Mouse (Mus musculus) MEL-GATA-1-ER (cell line): ENCODE results near the gene Atf3.

Experiments
- DNase-seq: peaks from one replicate; pipeline ENCODE4 v3.0.0-alpha.2; 2012; ENCODE audit warnings: low read depth; ENCODE audit errors: extremely low read depth

The Atf3 gene

DNA sequence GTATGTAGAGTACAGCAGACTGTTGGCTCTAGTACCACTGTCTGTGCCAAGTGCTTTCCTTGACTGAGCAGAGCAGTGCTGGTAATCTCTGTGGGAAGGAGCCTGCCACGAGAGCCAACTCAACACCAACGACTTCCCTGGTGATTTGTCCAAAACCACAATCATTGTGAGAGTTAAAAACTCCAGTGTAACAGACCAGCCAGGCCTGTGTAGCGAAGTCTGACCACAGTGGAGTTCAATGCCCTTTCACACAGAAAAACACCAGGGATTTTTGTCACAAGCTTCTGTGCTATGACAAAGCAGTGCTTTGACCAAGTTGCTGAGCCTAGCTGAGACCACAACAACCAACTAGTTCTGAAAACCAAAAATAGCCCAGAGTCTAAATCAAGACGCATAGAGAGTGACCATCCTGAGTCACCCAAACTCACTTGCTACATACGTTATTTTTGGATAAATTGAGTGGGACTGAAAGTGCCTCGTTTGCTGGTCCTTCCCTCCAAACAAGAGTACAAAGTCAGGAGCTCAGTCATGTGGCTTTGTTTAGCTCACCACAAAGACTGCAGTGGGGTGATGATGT is 12.6 kb upstream of the Atf3 start:
- no peak for DNase-seq

DNA sequence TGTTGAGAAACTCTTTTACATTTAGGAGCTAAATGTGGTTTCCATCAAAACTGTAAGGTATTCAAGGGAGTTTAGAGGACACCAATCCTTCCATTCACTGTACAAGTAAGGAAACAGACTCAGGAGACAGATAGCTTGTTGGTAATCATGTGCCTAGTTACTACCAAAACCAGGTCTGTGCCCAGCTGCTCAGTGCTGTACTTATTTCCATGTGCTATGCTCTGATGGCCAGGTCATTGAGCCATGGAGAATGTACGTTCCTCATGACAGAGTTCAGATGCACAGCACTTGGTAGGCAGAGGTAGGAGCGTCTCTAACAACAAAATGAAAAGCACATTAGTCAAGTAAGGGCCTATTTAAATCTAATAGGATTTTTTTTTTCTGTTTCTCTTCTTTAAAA is 8.7 kb upstream of the Atf3 start:
- no peak for DNase-seq

DNA sequence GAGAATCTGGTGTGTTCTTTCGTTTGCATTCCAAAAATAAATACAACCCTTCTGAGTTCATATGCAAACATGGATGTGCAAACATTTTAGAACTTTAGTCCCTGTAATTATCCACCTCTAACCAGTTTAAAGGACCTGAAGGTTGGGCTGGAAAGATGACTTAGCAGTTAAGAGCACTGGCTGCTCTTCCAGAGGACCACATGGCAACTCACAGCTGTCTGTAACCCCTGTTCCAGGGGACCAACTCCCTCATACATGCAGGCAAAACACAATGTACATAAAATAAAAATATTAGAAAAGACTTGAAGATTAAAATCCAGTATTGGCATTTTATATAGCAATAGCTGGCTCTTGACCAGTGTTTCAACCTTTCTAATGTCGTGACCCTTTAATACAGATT is 7.9 kb upstream of the Atf3 start:
- DNase-seq = no peak

DNA sequence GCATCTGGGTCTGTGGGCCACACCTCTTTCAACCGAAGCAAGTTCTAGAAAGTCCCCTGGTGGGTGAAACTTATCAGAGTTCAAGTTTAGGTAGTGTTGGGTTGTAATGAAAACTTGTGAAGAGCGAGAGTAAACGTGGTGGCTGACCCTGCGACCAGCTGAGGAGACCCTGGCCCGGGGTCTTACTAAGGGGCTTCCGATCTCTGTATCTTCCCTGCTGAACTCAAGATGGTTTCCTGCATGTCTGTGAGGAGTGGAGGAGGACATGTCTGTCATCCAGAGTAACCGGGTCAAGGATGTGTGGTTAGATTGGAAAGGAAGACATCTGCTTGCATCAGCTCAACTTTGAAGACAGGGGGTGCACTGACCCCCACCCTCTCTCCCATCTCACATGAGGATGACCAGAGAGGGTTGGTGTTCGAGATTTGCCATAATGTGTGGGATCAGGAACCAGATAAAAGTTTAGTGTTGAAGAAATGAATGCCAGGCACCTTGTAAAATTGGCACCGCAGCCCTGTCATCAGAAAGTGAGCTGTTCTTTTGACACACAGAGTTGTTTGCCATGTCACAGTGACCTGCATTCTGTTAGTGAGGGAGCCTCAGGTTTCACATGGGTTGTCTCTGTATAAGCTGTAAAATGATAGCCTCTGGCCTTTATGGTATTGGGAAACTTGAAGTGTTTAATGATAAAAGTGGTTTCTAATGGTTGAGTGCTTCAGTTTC is 7.3 kb upstream of the Atf3 start:
- peak; percentile 33 for DNase-seq

DNA sequence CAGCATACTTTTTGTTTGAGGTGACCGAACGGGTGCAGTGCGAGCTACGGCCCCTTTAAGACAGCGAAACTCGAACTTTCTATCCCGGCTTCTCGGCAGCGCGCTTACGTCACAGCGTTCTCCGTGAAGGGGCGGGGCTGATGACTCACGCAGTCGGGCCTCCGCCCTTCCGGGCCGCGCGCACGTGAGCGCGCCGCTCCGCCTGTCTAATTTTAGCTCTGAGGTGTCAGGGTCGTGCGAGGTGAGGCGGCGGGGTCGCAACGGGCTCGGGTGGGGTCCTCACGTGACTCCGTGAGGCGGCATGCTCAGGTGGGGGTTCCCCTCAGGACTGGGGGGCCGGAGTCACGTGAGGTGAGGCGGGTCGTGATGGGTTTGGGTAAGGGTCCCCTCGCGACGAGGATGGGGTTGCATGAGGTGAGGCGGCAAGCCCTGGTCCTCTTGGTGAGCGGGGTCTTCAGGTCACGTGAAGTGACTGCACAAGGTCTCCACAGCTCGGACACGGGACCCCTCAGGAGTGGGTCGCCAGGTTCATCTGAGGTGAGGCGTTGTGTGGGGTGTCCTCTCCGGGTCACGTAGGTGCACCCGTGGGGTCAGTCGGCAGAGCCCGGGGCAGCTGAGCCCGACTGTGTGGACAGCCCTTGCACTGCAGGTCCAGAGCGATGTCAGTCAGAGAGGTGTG is 6.6 kb upstream of the Atf3 start:
- DNase-seq = peak; percentile 75

DNA sequence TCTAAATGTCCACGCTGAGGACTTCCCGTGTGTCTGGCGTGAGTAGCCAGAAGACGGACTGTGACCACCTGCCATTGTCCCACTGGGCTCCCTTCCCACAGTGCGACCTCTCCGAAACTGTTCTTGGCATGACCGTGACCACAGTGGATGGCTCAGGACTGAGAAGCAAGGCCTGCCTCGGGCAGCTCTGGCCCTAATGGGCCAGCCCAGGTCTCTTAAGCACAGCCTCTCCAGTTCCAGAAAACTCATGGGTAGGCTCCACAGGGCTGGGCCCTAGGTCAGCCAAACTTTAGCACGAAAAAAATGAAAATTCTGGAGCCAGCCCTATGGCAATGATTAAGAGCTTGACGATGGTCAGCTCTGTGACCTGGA is 6.1 kb upstream of the Atf3 start:
- DNase-seq = no peak

DNA sequence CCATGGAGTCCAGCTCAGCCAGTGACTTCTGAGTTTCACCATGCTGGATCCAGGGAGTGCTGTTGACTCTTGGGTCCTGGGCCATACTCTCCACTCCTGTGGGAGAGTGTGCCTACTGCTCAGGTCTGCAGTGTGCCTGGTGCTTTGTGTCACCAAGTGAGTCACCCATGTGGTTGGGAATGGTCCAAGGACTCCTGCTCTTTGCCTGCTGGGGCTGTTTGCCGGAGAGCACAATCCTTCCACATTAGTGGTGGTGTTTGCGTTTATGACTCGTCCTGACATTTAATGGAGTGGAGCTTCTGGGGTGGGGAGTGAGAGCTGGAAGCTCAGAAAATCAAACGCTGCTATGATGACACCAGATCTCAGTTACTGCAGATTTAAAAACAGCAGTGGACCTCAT is 4.2 kb upstream of the Atf3 start:
- no peak for DNase-seq

DNA sequence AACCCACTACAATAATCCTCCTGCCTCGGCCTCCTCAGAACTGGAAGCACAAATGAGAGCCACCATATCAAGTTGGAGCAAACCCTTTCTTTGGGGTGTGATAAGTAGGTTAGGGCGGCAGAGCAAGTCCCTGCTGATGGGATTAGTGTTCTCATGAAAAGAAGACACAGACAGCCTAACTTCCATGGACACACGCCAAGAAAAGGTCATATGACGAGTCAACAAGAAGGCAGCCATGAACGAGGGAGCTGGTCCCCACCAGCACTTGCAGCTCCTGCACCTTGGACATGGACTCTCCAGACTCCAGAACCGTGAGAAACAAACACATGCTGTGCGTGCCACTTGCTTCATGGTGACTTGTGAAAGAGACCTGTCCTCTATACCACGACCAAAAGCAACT is 2.7 kb upstream of the Atf3 start:
- DNase-seq = no peak

DNA sequence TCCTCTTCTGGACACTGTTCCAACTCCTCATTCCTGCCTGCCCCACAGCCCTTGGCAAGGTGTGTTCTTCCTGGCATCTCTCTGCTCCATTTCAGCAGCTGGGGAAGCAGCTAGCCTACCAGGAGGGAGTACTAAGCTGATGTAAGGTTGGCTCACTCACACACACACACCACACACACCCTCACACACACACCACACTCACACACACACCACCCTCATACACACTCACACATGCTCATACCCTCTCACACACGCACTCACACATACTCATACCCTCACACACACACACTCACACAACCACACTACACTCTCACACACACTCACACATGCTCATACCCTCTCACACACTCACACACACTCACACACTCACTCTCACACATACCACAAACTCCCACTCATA is 1.9 kb upstream of the Atf3 start:
- DNase-seq = no peak

DNA sequence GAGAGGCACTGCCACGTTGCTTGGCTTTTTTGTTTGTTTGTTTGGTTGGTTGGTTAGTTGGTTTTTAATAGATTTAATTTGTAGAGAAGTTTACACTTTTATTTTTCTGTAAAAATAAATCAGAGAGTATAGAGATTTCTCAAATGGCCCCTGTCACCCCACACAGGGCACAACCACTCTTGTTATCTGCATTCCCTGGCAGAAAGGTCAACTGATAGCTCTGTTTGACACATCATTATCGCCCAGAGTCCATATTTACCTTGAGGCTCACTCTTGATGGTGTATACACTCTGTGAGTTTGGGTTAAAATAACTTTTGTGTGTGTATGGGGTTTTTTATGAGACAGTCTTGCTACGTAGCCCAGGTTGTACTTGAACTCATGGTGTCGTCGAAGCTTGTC is 744 bp upstream of the Atf3 start:
- no peak for DNase-seq

DNA sequence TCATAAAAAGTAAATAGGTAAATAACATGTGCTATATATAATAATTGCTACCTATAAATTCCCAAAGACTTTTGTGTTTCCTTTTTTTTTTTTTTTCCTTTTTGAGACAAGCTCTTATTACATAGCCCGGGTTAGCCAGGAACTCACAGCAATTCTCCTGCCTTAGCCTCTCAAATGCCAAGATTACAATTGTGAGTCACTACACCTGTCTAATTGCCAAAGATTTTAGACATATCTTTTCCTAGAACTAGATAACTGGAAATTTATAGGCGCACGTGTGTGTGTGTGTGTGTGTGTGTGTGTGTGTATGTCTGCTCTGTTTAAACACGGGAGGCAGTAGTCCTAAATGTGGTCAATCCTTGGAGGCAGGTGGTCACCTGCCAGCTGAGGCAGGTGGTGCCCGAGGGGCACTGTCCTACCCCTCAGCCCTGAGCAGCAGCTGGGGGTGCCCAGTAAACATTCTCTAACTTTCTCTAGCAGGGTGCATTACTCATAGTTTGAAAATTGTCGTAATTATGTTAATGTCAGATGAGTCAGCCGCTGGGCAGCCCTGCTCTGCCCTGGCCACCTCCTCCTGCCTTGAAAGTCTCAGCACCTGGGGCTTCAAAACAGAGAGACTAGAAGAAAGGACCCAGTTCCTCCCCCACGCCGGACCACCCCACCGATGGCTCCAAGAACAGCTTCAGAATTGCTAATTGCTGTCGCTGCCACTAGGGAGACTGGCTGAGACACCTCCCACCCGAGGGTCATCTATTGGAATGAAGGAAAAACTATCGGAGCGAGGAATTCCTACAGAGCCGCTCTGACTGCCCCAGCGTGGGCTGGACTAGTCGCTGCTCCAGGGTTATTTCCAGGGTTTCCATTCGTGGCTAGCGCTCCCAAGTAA is 1.8 kb downstream of the Atf3 start:
- DNase-seq = no peak

DNA sequence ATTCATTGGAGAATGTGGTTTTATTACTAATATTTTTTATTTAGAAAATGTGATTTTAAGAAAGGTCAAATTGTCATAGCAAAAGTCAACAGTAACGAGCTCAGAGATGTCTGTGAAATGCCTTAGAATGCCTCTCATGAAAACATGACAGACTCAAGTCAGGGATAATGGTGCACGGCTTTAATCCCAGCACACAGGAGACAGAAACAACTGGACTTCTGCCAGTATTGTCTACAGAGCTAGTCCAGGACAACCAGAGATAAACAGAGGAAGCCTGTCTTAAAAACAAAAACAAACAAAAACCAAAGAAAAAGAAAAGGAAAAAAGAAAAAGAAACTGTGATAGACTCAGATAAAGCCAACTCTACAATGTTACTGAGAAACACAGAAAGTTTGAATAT is 6.7 kb downstream of the Atf3 start:
- DNase-seq = no peak

DNA sequence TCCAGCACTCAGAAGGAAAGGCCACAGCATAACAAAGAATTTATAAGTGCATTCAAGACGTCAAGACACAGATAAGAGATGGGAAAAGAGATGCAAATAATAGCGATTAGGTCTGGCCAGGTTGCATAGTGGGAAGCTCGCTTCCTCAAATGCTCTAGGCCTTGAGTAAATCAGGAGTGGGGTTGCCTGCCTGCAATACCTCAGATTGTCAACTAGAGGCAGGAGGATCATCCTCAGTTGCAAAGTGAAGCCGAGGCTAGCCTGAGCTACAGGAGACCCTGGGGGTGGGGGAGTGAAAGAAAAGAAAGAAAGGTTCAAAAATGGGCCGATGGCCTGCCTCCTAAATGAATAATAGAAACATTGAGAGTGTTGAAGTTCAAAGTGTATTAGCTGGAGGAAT is 12.0 kb downstream of the Atf3 start:
- DNase-seq = no peak

DNA sequence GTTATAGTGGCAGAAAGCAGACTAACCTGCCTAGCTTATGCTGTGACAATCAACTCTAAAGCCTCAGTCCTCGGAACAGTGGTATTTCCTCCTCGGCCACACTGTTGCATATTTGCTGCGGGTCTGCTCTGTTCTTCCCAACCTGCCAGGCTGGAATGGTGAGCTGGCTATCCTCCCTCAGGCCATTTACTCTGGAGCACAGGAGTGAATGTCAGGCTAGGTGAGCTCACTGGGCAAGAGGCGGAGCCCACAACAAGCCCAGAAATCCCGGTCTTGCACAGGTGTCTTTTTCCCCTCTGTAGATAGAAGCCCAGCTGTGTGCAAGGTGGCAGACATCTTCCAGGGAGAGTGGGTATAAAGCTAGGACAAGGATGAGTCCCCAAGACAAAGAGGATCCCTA is 13.0 kb downstream of the Atf3 start:
- no peak for DNase-seq

DNA sequence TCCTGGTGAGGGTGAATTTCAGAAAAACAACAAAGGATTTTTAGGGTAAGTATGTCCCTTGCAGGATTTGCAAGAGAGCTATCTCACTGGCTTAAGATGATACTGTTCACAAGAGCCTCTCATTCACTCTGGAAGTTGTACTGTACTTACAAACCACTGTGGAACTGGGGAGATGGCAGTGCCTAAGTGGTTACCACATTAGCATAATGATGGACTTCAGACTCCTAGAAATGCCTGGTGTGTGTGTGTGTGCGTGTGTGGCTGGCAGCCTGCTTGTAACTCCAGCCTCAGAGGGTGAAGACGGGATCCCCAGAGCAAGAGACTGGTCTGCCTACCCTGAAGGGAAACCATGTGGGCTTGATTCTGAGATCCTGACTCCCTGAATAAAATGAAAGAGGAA is 14.3 kb downstream of the Atf3 start:
- DNase-seq = no peak

DNA sequence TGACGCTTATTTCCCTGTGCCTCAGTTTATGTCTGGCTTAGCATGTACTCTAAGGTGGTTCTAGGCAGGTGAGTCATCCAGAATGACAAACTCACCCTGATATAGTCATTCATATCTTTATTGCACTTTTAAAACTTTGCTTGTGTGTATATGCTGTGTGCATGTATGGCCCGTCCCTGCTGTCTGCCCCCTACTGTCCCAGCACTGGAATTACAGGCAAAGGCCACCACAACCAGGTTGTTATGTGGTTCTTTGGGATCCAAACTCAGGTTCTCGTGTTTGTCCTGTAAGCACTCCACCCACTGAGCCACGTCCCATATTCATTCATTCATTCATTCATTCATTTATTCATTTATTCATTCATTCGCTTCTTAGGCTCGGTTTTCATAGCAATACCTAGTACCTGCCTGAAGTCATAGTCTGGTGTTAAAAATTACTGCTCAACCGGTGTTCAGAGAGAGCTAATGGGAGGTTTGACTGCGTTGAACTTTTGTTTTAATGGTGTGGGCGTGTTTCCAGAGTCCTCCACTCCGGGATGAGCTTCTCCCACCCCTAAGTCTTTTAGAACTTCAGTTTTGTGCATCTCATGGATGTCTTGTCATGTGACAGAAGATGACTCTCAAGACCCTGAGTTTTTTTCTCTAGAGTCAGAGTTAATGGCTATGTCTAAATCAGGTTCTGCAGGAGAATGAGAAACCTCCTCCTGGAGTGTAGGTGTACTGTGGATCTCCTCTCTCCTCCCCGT is 15.5 kb downstream of the Atf3 start:
- DNase-seq = no peak

DNA sequence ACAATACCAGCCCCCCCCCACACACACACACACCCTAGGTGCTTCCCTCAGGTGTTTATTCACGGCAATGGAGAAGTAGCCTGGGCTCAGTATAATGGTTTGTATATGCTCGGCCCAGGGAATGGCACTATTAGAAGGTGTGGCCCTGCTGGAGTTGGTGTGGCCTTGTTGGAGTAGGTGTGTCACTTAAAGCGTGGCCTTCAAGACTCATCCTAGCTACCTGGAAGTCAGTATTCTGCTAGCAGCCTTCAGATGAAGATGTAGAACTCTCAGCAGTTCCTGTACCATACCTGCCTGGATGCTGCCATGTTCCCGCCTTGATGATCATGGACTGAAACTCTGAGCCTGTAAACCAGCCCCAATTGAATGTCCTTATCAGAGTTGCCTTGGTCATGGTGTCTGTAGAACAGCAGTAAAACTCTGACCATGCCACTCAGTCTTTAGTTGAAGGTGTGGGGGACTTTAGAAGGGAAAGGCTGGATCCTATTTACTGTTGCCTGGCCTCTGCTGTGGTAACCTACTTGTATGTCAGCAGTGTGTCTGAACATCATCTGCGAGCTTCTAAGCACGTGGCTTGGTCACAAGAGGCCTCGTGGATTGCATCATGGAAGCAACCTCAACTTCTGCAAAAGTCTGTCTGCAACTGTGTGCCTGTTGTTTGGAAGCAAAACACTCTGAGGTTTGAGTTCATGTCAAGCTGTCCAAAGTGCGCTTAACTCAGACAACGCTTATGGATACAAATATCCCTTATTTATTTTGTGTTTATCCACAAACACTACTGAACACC is 16.8 kb downstream of the Atf3 start:
- DNase-seq = no peak

DNA sequence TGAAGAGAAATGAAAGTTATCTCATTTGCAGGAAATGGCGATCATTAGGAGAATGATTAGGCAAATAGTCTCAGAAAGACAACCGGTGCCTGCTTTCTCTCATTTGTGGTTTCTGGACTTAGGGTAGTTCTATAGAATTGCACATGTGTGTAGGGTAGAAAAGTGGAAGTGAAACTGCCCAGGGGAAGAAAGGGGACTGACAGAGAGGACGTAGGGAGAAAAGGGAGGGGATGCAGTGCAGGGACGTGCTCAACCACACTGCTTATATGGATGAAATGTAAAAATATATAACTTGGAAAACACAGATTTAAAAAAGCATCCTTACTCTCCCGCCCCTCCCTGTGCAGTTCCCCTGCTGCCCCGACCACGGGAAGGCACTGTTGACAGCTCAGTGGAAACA is 19.9 kb downstream of the Atf3 start:
- DNase-seq = no peak

DNA sequence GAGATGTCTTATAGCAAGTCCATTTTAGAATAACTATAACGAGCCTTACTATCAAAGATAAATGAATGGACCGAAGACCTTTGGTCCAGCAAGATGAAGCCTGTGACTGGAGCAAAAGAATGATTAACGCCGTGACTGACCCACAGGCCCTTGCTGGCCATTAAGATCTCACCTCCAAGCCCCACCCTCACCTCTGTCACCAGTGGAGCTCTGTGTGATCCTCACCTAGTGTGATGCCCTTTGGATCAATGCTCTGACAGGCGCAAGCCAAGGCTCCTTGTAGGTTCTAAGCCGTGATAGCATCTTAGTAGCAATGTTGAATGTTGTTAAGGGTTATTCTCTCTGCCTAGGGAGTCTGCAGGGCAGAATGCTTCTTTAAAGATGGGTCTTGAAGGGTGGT is 21.8 kb downstream of the Atf3 start:
- DNase-seq = no peak

DNA sequence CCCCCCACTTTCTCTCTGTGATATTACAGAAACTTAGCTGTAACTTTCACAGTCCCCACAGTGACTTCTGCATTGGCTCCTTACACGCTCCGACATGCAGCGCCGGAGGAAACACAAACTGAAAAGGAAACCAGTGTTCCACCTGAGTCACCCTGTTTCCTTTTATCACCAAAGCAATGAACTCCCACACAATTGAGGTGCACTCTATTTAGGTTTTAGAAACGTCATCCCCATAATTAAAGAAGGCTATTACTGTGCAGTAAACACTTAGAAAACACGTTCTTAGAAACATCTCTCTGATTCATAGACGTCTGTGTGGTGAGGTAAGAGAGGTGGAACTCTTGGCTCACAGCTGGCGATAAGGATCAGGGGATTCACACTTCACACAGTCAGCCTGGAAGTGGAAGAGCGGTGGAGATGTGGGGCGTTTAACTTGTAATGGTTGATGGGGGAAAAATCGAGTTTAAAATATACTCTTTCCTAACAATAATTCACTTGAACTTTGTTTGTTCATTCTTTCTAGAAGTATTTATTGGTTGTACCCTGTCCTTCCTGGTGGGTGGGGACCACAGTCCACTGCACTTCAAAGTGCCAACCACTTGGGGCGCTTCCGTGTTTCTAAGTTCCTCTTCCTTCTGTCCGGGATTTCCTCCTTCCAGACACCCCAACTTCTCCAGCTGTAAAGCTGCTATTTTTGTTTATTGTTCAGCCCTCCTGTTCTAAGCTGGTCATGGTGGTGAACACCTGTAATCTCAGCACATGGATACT is 24.0 kb downstream of the Atf3 start:
- DNase-seq = peak; percentile 59
